Mouse (Mus musculus) CH12.LX (cell line): ENCODE data around the gene Plekhg2. TPM values are rescaled to one million over a fixed set of nuclear protein-coding genes. Genes with fewer than 3 reads are reported as not detected.

Source experiments
- DNase-seq: peaks from one replicate; pipeline ENCODE4 v3.0.0-alpha.2; 2013; ENCODE audit errors: extremely low read depth
- H3K27ac ChIP-seq: 2 replicates; pipeline ENCODE4 v1.5.1; 2012; ENCODE audit warnings: low read depth, mild to moderate bottlenecking, control low read depth, moderate library complexity; ENCODE audit not compliant: insufficient read depth
- H3K27me3 ChIP-seq: replicated peaks from 2 replicates; pipeline ENCODE3; 2012; ENCODE audit warnings: inconsistent platforms
- H3K36me3 ChIP-seq, 2 experiments: replicated peaks in 1 of 2; 2 replicates each; pipeline versions ENCODE3 to v1.6.1; 2012; ENCODE audit warnings: inconsistent platforms in 1 of 2, low read length in 1 of 2, mild to moderate bottlenecking in 1 of 2, mixed read lengths in 1 of 2, moderate library complexity in 1 of 2; ENCODE audit not compliant: control insufficient read depth in 1 of 2, insufficient read depth in 1 of 2
- H3K4me1 ChIP-seq, 2 experiments: 2 replicates each; pipeline ENCODE4 v1.6.1; 2012; ENCODE audit warnings: inconsistent platforms in 1 of 2, moderate library complexity in 1 of 2; ENCODE audit not compliant: insufficient read depth in 2 of 2, control insufficient read depth in 1 of 2
- H3K4me2 ChIP-seq: 2 replicates; pipeline ENCODE4 v1.6.1; 2012; ENCODE audit warnings: low read depth, mild to moderate bottlenecking, control low read depth; ENCODE audit not compliant: poor library complexity, insufficient read depth, severe bottlenecking
- H3K4me3 ChIP-seq, 3 experiments: fragments of 150-350 bp in 1 of 3; sonication (generic) in 1 of 3; replicated peaks in 1 of 3; 2 replicates each; pipeline versions ENCODE3 to v1.5.1; 2011 to 2012; ENCODE audit warnings: low read depth in 2 of 3, low read length in 2 of 3, mild to moderate bottlenecking in 2 of 3, moderate library complexity in 2 of 3, control low read depth in 1 of 3, improper control_type of control experiment in 1 of 3, inconsistent platforms in 1 of 3, mixed read lengths in 1 of 3; ENCODE audit not compliant: poor library complexity in 1 of 3
- H3K79me2 ChIP-seq: replicated peaks from 2 replicates; pipeline ENCODE4 v1.6.1; 2012; ENCODE audit warnings: mild to moderate bottlenecking, moderate library complexity; ENCODE audit not compliant: control insufficient read depth, poor library complexity, insufficient read depth, severe bottlenecking; ENCODE audit errors: extremely low read depth
- H3K9ac ChIP-seq: 2 replicates; pipeline ENCODE4 v1.6.1; 2012; ENCODE audit warnings: low read depth, mild to moderate bottlenecking, control low read depth, moderate library complexity; ENCODE audit not compliant: insufficient read depth
- H3K9me3 ChIP-seq: replicated peaks from 2 replicates; pipeline ENCODE3; 2012; ENCODE audit warnings: low read length, inconsistent platforms, mixed read lengths
- CTCF ChIP-seq, 2 experiments: IDR thresholded peaks in 1 of 2; conservative IDR thresholded peaks in 1 of 2; 2 replicates each; pipeline ENCODE4 v1.5.1; 2011 to 2012; ENCODE audit warnings: low read depth in 2 of 2, low read length in 2 of 2, improper control_type of control experiment in 1 of 2, inconsistent platforms in 1 of 2, mild to moderate bottlenecking in 1 of 2, moderate library complexity in 1 of 2
- E2F4 ChIP-seq: IDR thresholded peaks from 2 replicates; pipeline ENCODE4 v1.6.1; 2011; ENCODE audit warnings: low read depth, low read length, improper control_type of control experiment; ENCODE audit not compliant: insufficient replicate concordance
- ELF1 ChIP-seq: IDR thresholded peaks from 2 replicates; pipeline ENCODE4 v1.6.1; 2014; ENCODE audit warnings: low read depth, mild to moderate bottlenecking, inconsistent platforms, low read length, improper control_type of control experiment
- EP300 ChIP-seq: IDR thresholded peaks from 2 replicates; pipeline ENCODE4 v1.6.1; 2011; ENCODE audit warnings: low read length, improper control_type of control experiment
- GABPA ChIP-seq: IDR thresholded peaks from 2 replicates; pipeline ENCODE4 v1.6.1; 2012; ENCODE audit warnings: low read depth, low read length, improper control_type of control experiment, inconsistent platforms; ENCODE audit not compliant: insufficient replicate concordance
- JUND ChIP-seq: conservative IDR thresholded peaks from 2 replicates; pipeline ENCODE4 v1.6.1; 2011; ENCODE audit warnings: low read depth, low read length, improper control_type of control experiment
- KAT2A ChIP-seq: IDR thresholded peaks from 2 replicates; pipeline ENCODE4 v1.6.1; 2012; ENCODE audit warnings: low read length, improper control_type of control experiment, inconsistent platforms; ENCODE audit not compliant: insufficient replicate concordance
- MAX ChIP-seq: IDR thresholded peaks from 2 replicates; pipeline ENCODE4 v1.6.1; 2011; ENCODE audit warnings: low read length, improper control_type of control experiment
- NELFE ChIP-seq: IDR thresholded peaks from 2 replicates; pipeline ENCODE4 v1.6.1; 2011; ENCODE audit warnings: low read depth, low read length, improper control_type of control experiment
- NRF1 ChIP-seq: IDR thresholded peaks from 2 replicates; pipeline ENCODE4 v1.6.1; 2014; ENCODE audit warnings: low read depth, mild to moderate bottlenecking, inconsistent platforms, low read length, improper control_type of control experiment, moderate library complexity
- PAX5 ChIP-seq: IDR thresholded peaks from 2 replicates; pipeline ENCODE4 v1.6.1; 2012; ENCODE audit warnings: low read length, inconsistent platforms, mixed read lengths
- POLR2A ChIP-seq: IDR thresholded peaks from 2 replicates; pipeline ENCODE4 v1.6.1; 2011; ENCODE audit warnings: low read depth, mild to moderate bottlenecking, improper control_type of control experiment, low read length
- POLR2AphosphoS2 ChIP-seq: IDR thresholded peaks from 2 replicates; pipeline ENCODE4 v1.6.1; 2011; ENCODE audit warnings: low read depth, low read length, improper control_type of control experiment
- RAD21 ChIP-seq: IDR thresholded peaks from 2 replicates; pipeline ENCODE4 v1.6.1; 2011; ENCODE audit warnings: low read depth, mild to moderate bottlenecking, low read length, improper control_type of control experiment, moderate library complexity
- RCOR1 ChIP-seq: conservative IDR thresholded peaks from 2 replicates; pipeline ENCODE4 v1.6.1; 2012; ENCODE audit warnings: low read depth, mild to moderate bottlenecking, inconsistent platforms, low read length, improper control_type of control experiment
- TBP ChIP-seq: conservative IDR thresholded peaks from 2 replicates; pipeline ENCODE4 v1.6.1; 2011; ENCODE audit warnings: low read depth, low read length, improper control_type of control experiment
- USF1 ChIP-seq: IDR thresholded peaks from 2 replicates; pipeline ENCODE4 v1.6.1; 2014; ENCODE audit warnings: low read depth, mild to moderate bottlenecking, inconsistent platforms, low read length, improper control_type of control experiment
- USF2 ChIP-seq: conservative IDR thresholded peaks from 2 replicates; pipeline ENCODE4 v1.6.1; 2011; ENCODE audit warnings: low read depth, low read length, improper control_type of control experiment
- dilution Hi-C: fragments of 300-500 bp; cut with MboI; formaldehyde crosslinking; loops from 2 replicates; pipeline ENCODE4 v1.14.3; 2020; ENCODE audit warnings: low sequenced_read_pairs; ENCODE audit not compliant: extremely low pct_unique_long_range_greater_than_20kb, extremely low pct_ligation_motif_present
- in situ Hi-C: fragments of 300-500 bp; cut with MboI; formaldehyde crosslinking; loops from 3 replicates; pipeline ENCODE4 v1.14.3; 2019; ENCODE audit warnings: low sequenced_read_pairs, low pct_ligation_motif_present, low pct_unique_long_range_greater_than_20kb, mixed read lengths
- polyA plus RNA-seq: library from polyadenylated mRNA; unstranded; fragments of >175 nt; gene quantifications from 2 replicates; pipeline ENCODE4 v1.2.1, GENCODE M21; 2012; ENCODE audit warnings: low read depth; ENCODE audit not compliant: insufficient read length
- total RNA-seq, 2 experiments: library from RNA; depleted of rRNA; stranded (reverse); fragments of 300-350 nt in 1 of 2; fragments of >200 nt in 1 of 2; gene quantifications; 2 replicates each; pipeline ENCODE4 v1.2.3; 2012 to 2014

Plekhg2 gene
- total and polyA plus RNA-seq, 3 experiments: 0.39 to 5.5 (median 4.7) TPM

DNA sequence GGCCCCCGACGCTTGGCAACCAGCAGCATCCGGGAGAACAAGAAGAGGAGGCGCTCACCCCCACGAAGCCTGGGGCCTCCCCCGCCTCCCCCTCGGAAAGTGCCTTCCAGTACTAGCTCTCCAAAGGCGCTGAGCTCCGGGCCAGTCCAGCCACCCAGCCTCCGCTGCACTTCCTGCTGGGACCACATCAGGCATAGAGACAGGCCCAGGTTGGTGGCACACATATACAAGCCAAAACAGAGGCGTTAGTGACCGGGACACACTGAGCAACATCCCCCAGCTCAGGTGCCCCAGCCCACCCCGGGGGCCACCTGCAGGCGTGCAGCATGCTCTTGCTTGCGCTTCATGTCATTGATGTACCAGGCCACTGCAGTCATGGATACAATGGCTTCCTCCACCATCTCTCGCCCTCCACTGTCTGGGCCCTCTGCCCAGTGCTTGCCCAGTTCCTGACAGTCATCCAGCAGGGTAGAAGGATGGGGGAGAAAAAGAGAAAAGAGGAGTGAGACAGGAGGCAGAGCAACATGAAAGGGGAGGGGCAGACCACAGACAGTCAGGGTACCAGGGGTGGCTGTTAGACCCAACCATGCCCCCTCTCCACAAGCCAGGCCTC, 4.6 kb downstream of the Plekhg2 start:
- TF ChIP-seq KAT2A (no peak), GABPA (no peak), POLR2AphosphoS2 (no peak), PAX5 (no peak), CTCF (conservative IDR thresholded peaks at IDR 0.05 in 1 of 2, IDR thresholded peaks at IDR 0.05 in 1 of 2; ENCODE audit: low read depth in 2 of 2, low read length in 2 of 2) (no peak), NELFE (no peak), MAX (no peak), EP300 (no peak), JUND (no peak), POLR2A (no peak), RAD21 (no peak), E2F4 (no peak), RCOR1 (no peak), USF1 (no peak), USF2 (no peak)
- peaks cover 0 to 46% of the 10 kb centered on the region in 2 experiments for H3K36me3 ChIP-seq
- dilution Hi-C loops (no loop called here), in situ Hi-C loops (no loop called here)
- H3K4me2 ChIP-seq: no peak overlapping the region
- no peak overlapping the region for H3K27ac ChIP-seq
- H3K4me3 ChIP-seq: no peak overlapping the region
- H3K27me3 ChIP-seq: no peaks in the 10 kb centered on the region
- DNase-seq: no peak
- peaks cover 7 to 15% of the 10 kb centered on the region in 2 experiments for H3K4me1 ChIP-seq
- no peaks in the 10 kb centered on the region for H3K9me3 ChIP-seq
- H3K9ac ChIP-seq: no peak overlapping the region
- no peaks in the 10 kb centered on the region for H3K79me2 ChIP-seq

- H3K36me3 ChIP-seq: peaks cover 11 to 62% of the 10 kb centered on the region in 2 experiments
- no peaks in the 10 kb centered on the region for H3K27me3 ChIP-seq
- H3K4me1 ChIP-seq: peaks cover 3 to 12% of the 10 kb centered on the region in 2 experiments
- H3K9me3 ChIP-seq: no peaks in the 10 kb centered on the region
- dilution Hi-C loops: no loop called here
- in situ Hi-C loops: no loop called here
- H3K9ac ChIP-seq: no peak overlapping the region
- H3K4me2 ChIP-seq: no peak overlapping the region
- TF ChIP-seq E2F4 (no peak), TBP (no peak), EP300 (no peak), JUND (no peak), NRF1 (no peak), ELF1 (no peak)
- no peak overlapping the region for H3K4me3 ChIP-seq
- DNase-seq: no peak
- no peak overlapping the region for H3K27ac ChIP-seq
- H3K79me2 ChIP-seq: no peaks in the 10 kb centered on the region
Measured at GRCm38 (mm10) chr7:28362441-28363060, 9.8 kb downstream of the Plekhg2 start.
